Mouse (Mus musculus) testis, adult 2 months (tissue): Measurements from ENCODE around the gene BC016579.

Source experiments
- CTCF ChIP-seq: fragments of 200-500 bp; IDR thresholded peaks from 2 replicates; pipeline ENCODE4 v1.5.1; 2012; ENCODE audit warnings: low read depth, mild to moderate bottlenecking, inconsistent platforms, low read length, moderate library complexity; ENCODE audit not compliant: control insufficient read depth, insufficient read depth, insufficient replicate concordance
- POLR2A ChIP-seq: fragments of 200-500 bp; IDR thresholded peaks from 2 replicates; pipeline ENCODE4 v1.6.1; 2012; ENCODE audit warnings: low read depth, mild to moderate bottlenecking, inconsistent platforms, low read length, moderate library complexity; ENCODE audit not compliant: control insufficient read depth

DNA sequence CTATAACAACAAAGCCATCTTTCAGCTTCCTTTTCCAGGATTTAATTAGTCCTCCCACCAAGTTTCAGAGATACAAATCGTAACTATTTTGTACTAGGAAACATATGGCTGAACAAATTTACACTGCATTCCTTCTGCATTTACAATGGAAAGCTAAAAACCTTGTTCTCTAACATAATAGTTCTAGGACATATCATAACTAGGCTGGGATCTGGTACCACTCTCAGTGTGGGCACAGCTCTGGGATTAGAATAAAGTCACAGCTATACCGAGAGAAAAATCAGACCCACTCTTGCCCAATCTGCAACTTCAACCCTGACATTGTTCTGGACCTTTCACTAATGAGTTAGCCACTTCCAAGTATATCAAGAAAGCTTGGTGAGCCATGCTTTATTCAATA is 18.0 kb downstream of the BC016579 start:
- TF ChIP-seq CTCF (no peak), POLR2A (no peak)
